Comparison of ENCODE assay signal across 20 mouse cellular contexts in genomic region chr8:35927408-35927871, GRCm38 (mm10).
DNase-seq lines count a peak whose midpoint lies in the region; ATAC-seq and TF ChIP-seq lines count a peak whose summit lies in the region.
"Had no signal": no experiment of that assay in that cellular context is flagged by ENCODE, and none has a peak within 500 bp of the region (broad histone marks: within the 10 kb centered on the region; RNA-seq: fewer than 3 reads in every experiment).

No protein-coding gene starts in this region.

- TF ChIP-seq POLR2A in brain, embryonic 14.5 days (IDR thresholded peaks at IDR 0.05; ENCODE audit: borderline replicate concordance, extremely low read depth, insufficient read depth, insufficient read length, poor library complexity, severe bottlenecking) = no peak

- no peak for TF ChIP-seq CTCF in hindbrain, postnatal 0 days (IDR thresholded peaks at IDR 0.05; ENCODE audit: low read depth)
- TF ChIP-seq CTCF in brain, embryonic 14.5 days (IDR thresholded peaks at IDR 0.05; ENCODE audit: borderline replicate concordance, extremely low read depth, insufficient read depth, insufficient read length) = no peak
- TF ChIP-seq CTCF in lung, postnatal 0 days (IDR thresholded peaks at IDR 0.05) = no peak

- no peak overlapping the region for H3K4me2 ChIP-seq in embryonic facial prominence, embryonic 14.5 days (ENCODE audit: low read depth, low read length)
- H3K4me2 ChIP-seq in hindbrain, postnatal 0 days (ENCODE audit: low read depth, low read length) = no peak overlapping the region
- H3K4me2 ChIP-seq in hindbrain, embryonic 11.5 days (replicated peaks; ENCODE audit: low read depth, low read length) = no peak overlapping the region
- H3K4me2 ChIP-seq in lung, postnatal 0 days (replicated peaks; ENCODE audit: low read depth, low read length) = no peak overlapping the region
- H3K4me2 ChIP-seq: forebrain, embryonic 13.5 days; heart, embryonic 13.5 days; hindbrain, embryonic 13.5 days; liver, embryonic 11.5 days; neural tube, embryonic 12.5 days; stomach, embryonic 15.5 days had no signal

- DNase-seq in embryonic facial prominence, embryonic 14.5 days (ENCODE audit: low spot score) = peak; percentile 49
- no peak for DNase-seq in embryonic facial prominence, embryonic 10.5 days (ENCODE audit: low spot score)
- peak; percentile 29 for DNase-seq in hindbrain, postnatal 0 days (ENCODE audit: low spot score)
- no peak for DNase-seq in hindbrain, embryonic 11.5 days (ENCODE audit: low spot score)
- DNase-seq in brain, embryonic 14.5 days (ENCODE audit: low read depth) = peak; percentile 35
- DNase-seq in lung, postnatal 0 days (ENCODE audit: low spot score) = peak; percentile 36
- no peak for DNase-seq in urinary bladder, postnatal 14 days (ENCODE audit: low spot score)
- DNase-seq in right cerebral cortex, postnatal 25 days = no peak
- DNase-seq: adrenal gland, adult 2 months; layer of hippocampus, postnatal 36 days; left cerebral cortex, postnatal 4 days had no signal

- no peaks in the 10 kb centered on the region for H3K27me3 ChIP-seq in embryonic facial prominence, embryonic 14.5 days (replicated peaks; ENCODE audit: control insufficient read depth, insufficient read depth, low read length)
- H3K27me3 ChIP-seq in embryonic facial prominence, embryonic 10.5 days (replicated peaks; ENCODE audit: low read depth, poor library complexity, severe bottlenecking) = no peaks in the 10 kb centered on the region
- H3K27me3 ChIP-seq in hindbrain, postnatal 0 days (ENCODE audit: insufficient read depth, low read length) = no peaks in the 10 kb centered on the region
- H3K27me3 ChIP-seq in hindbrain, embryonic 11.5 days (ENCODE audit: control insufficient read depth, insufficient read depth, low read length) = no peaks in the 10 kb centered on the region
- no peaks in the 10 kb centered on the region for H3K27me3 ChIP-seq in lung, postnatal 0 days (replicated peaks; ENCODE audit: insufficient read depth, low read length)
- H3K27me3 ChIP-seq: forebrain, embryonic 13.5 days; heart, embryonic 13.5 days; hindbrain, embryonic 13.5 days; neural tube, embryonic 12.5 days; stomach, embryonic 15.5 days had no signal

- H3K9me3 ChIP-seq in embryonic facial prominence, embryonic 14.5 days (ENCODE audit: control insufficient read depth, low read length) = no peaks in the 10 kb centered on the region
- no peaks in the 10 kb centered on the region for H3K9me3 ChIP-seq in embryonic facial prominence, embryonic 10.5 days
- H3K9me3 ChIP-seq in hindbrain, postnatal 0 days (ENCODE audit: low read length) = no peaks in the 10 kb centered on the region
- H3K9me3 ChIP-seq in hindbrain, embryonic 11.5 days (ENCODE audit: control insufficient read depth, low read length) = no peaks in the 10 kb centered on the region
- no peaks in the 10 kb centered on the region for H3K9me3 ChIP-seq in lung, postnatal 0 days (ENCODE audit: low read length)
- H3K9me3 ChIP-seq: forebrain, embryonic 13.5 days; G1E; heart, embryonic 13.5 days; hindbrain, embryonic 13.5 days; neural tube, embryonic 12.5 days; stomach, embryonic 15.5 days had no signal

- no peaks in the 10 kb centered on the region for H3K4me1 ChIP-seq in embryonic facial prominence, embryonic 14.5 days (ENCODE audit: control insufficient read depth, insufficient read depth, low read length)
- peaks cover 3% of the 10 kb centered on the region; the same call in 1 of the 2 replicates for H3K4me1 ChIP-seq in embryonic facial prominence, embryonic 10.5 days
- H3K4me1 ChIP-seq in hindbrain, postnatal 0 days (ENCODE audit: insufficient read depth, low read length) = no peaks in the 10 kb centered on the region
- no peaks in the 10 kb centered on the region for H3K4me1 ChIP-seq in hindbrain, embryonic 11.5 days (replicated peaks; ENCODE audit: control insufficient read depth, insufficient read depth, low read length)
- 0 out of 2 replicates have a peak, but pooled peaks cover 7% of the 10 kb centered on the region for H3K4me1 ChIP-seq in lung, postnatal 0 days (ENCODE audit: insufficient read depth, low read depth, low read length)
- H3K4me1 ChIP-seq: hindbrain, embryonic 13.5 days; neural tube, embryonic 12.5 days; stomach, embryonic 15.5 days had no signal

- no peak overlapping the region for H3K9ac ChIP-seq in embryonic facial prominence, embryonic 14.5 days (ENCODE audit: low read depth, low read length)
- H3K9ac ChIP-seq in hindbrain, postnatal 0 days (replicated peaks; ENCODE audit: low read length) = no peak overlapping the region
- H3K9ac ChIP-seq in hindbrain, embryonic 11.5 days (ENCODE audit: low read depth, low read length) = no peak overlapping the region
- H3K9ac ChIP-seq in lung, postnatal 0 days (replicated peaks; ENCODE audit: low read depth) = no peak overlapping the region
- H3K9ac ChIP-seq: forebrain, embryonic 13.5 days; heart, embryonic 13.5 days; hindbrain, embryonic 13.5 days; neural tube, embryonic 12.5 days; stomach, embryonic 15.5 days had no signal

- no peak overlapping the region for H3K27ac ChIP-seq in embryonic facial prominence, embryonic 14.5 days (replicated peaks; ENCODE audit: low read depth, low read length)
- no peak overlapping the region for H3K27ac ChIP-seq in embryonic facial prominence, embryonic 10.5 days (replicated peaks)
- no peak overlapping the region for H3K27ac ChIP-seq in hindbrain, postnatal 0 days
- H3K27ac ChIP-seq in hindbrain, embryonic 11.5 days (ENCODE audit: low read depth, low read length) = no peak overlapping the region
- no peak overlapping the region for H3K27ac ChIP-seq in lung, postnatal 0 days (ENCODE audit: low read length)
- H3K27ac ChIP-seq: forebrain, embryonic 13.5 days; heart, embryonic 13.5 days; hindbrain, embryonic 13.5 days; neural tube, embryonic 12.5 days; stomach, embryonic 15.5 days had no signal

- no peaks in the 10 kb centered on the region for H3K36me3 ChIP-seq in embryonic facial prominence, embryonic 14.5 days (ENCODE audit: control insufficient read depth, insufficient read depth, low read length)
- H3K36me3 ChIP-seq in embryonic facial prominence, embryonic 10.5 days (replicated peaks) = no peaks in the 10 kb centered on the region
- no peaks in the 10 kb centered on the region for H3K36me3 ChIP-seq in hindbrain, postnatal 0 days (ENCODE audit: insufficient read depth, low read length)
- H3K36me3 ChIP-seq in hindbrain, embryonic 11.5 days (ENCODE audit: control insufficient read depth, insufficient read depth, low read length) = no peaks in the 10 kb centered on the region
- no peaks in the 10 kb centered on the region for H3K36me3 ChIP-seq in lung, postnatal 0 days (ENCODE audit: insufficient read depth, low read length)
- H3K36me3 ChIP-seq: G1E; heart, embryonic 13.5 days; hindbrain, embryonic 13.5 days; neural tube, embryonic 12.5 days; stomach, embryonic 15.5 days had no signal

- ATAC-seq in embryonic facial prominence, embryonic 14.5 days (ENCODE audit: low read depth) = no peak
- ATAC-seq in hindbrain, postnatal 0 days = no peak
- ATAC-seq in hindbrain, embryonic 11.5 days (ENCODE audit: low FRiP score) = no peak
- ATAC-seq in lung, postnatal 0 days = peak; percentile 57
- ATAC-seq: forebrain, embryonic 13.5 days; intestine, embryonic 16.5 days; midbrain, embryonic 16.5 days had no signal

- 63% methylated on average over 5 of the region's 5 CpGs for WGBS in embryonic facial prominence, embryonic 14.5 days
- WGBS in embryonic facial prominence, embryonic 10.5 days = 81% methylated on average over 5 of the region's 5 CpGs
- 72% methylated on average over 5 of the region's 5 CpGs for WGBS in hindbrain, postnatal 0 days
- 80% methylated on average over 5 of the region's 5 CpGs for WGBS in hindbrain, embryonic 11.5 days
- 40% methylated on average over 5 of the region's 5 CpGs for WGBS in lung, postnatal 0 days

- 0 out of 2 replicates have a peak, but pooled peaks have one; percentile 14 for TF ChIP-seq EP300 in lung, postnatal 0 days (IDR thresholded peaks at IDR 0.05)

- H3K4me3 ChIP-seq in embryonic facial prominence, embryonic 14.5 days (ENCODE audit: low read depth, low read length) = no peak overlapping the region
- no peak overlapping the region for H3K4me3 ChIP-seq in embryonic facial prominence, embryonic 10.5 days
- no peak overlapping the region for H3K4me3 ChIP-seq in hindbrain, postnatal 0 days (ENCODE audit: low read length)
- H3K4me3 ChIP-seq in hindbrain, embryonic 11.5 days (ENCODE audit: low read depth, low read length) = no peak overlapping the region
- no peak overlapping the region for H3K4me3 ChIP-seq in lung, postnatal 0 days (ENCODE audit: low read depth, low read length)
- H3K4me3 ChIP-seq: forebrain, embryonic 13.5 days; heart, embryonic 13.5 days; hindbrain, embryonic 13.5 days; neural tube, embryonic 12.5 days; stomach, embryonic 15.5 days had no signal

Comparison
In these comparisons a context has a peak if more than half of its experiments do, and no peak if none do; other contexts are left out.
1. DNase-seq: peak in embryonic facial prominence, embryonic 14.5 days (single experiment), hindbrain, postnatal 0 days (single experiment), brain, embryonic 14.5 days (single experiment) and lung, postnatal 0 days (single experiment); none in embryonic facial prominence, embryonic 10.5 days (single experiment), hindbrain, embryonic 11.5 days (single experiment), urinary bladder, postnatal 14 days (single experiment) and right cerebral cortex, postnatal 25 days (single experiment).